Mouse (Mus musculus): Measurements from ENCODE around the gene Cphx2. TPM values are rescaled to one million over a fixed set of nuclear protein-coding genes. Genes with fewer than 3 reads are reported as not detected.
"Not testable (repeated sequence)": the region's sequence is repeated elsewhere in the genome, so short reads cannot be mapped to it uniquely, and the experiment has no call there.

Cphx2 gene
- polyA plus RNA-seq, 1 experiment from 2014 or later = not detected

- not testable (repeated sequence) for ATAC-seq (replicated peaks; ENCODE audit: insufficient number of reproducible peaks, low FRiP score, low TSS enrichment, low read depth); H3K27ac ChIP-seq (replicated peaks; ENCODE audit: low read depth, low read length); H3K27me3 ChIP-seq (ENCODE audit: control insufficient read depth, insufficient read depth, low read length); H3K4me1 ChIP-seq (ENCODE audit: control insufficient read depth, insufficient read depth, low read length); H3K4me2 ChIP-seq (ENCODE audit: low read depth, low read length); H3K36me3 ChIP-seq (replicated peaks; ENCODE audit: control insufficient read depth, insufficient read depth, low read depth, low read length); H3K9ac ChIP-seq (replicated peaks; ENCODE audit: low read length); DNase-seq (ENCODE audit: low spot score); H3K4me3 ChIP-seq (ENCODE audit: low read depth, low read length); H3K9me3 ChIP-seq (replicated peaks; ENCODE audit: control insufficient read depth, low read length)
- WGBS = no CpG with 5 or more reads among the region's 7 CpGs
Observed at GRCm38 (mm10) chr14:26119095-26119494, 37.8 kb downstream of the Cphx2 start.

Other genes starting within 250 kb of the Cphx2 start
- 7.1 and 9.1 TPM in 2 replicates for gene Anxa11, start 239.4 kb upstream of the Cphx2 start, polyA plus RNA-seq (2014; fragmentation: Nextera tagmentation; extraction: Ambion mirVana)
- not detected in 2 replicates for gene Plac9a, start 178.4 kb upstream of the Cphx2 start, polyA plus RNA-seq (2014; fragmentation: Nextera tagmentation; extraction: Ambion mirVana)
- 3.5 and 3.6 TPM in 2 replicates for gene Tmem254a, start 153.8 kb upstream of the Cphx2 start, polyA plus RNA-seq (2014; fragmentation: Nextera tagmentation; extraction: Ambion mirVana)
- 0.46 TPM in 1 of 2 replicates, not detected in the other for gene Cphx1, start 143.2 kb upstream of the Cphx2 start, polyA plus RNA-seq (2014; fragmentation: Nextera tagmentation; extraction: Ambion mirVana)
- gene Duxbl1, start 102.9 kb upstream of the Cphx2 start, polyA plus RNA-seq (2014; fragmentation: Nextera tagmentation; extraction: Ambion mirVana) = 2.3 and 3.1 TPM in 2 replicates
- 1.1 TPM in 1 of 2 replicates, not detected in the other for gene Gm9780, start 38.8 kb upstream of the Cphx2 start, polyA plus RNA-seq (2014; fragmentation: Nextera tagmentation; extraction: Ambion mirVana)
- 21.5 and 23.7 TPM in 2 replicates for gene Tmem254c, start 14.2 kb upstream of the Cphx2 start, polyA plus RNA-seq (2014; fragmentation: Nextera tagmentation; extraction: Ambion mirVana)
- gene Cphx3, start 781 bp downstream of the Cphx2 start, polyA plus RNA-seq (2014; fragmentation: Nextera tagmentation; extraction: Ambion mirVana) = not detected in 2 replicates
- gene Duxbl2, start 36.8 kb downstream of the Cphx2 start, polyA plus RNA-seq (2014; fragmentation: Nextera tagmentation; extraction: Ambion mirVana) = not detected in 2 replicates
- 0.53 and 0.83 TPM in 2 replicates for gene Plac9b, start 101.0 kb downstream of the Cphx2 start, polyA plus RNA-seq (2014; fragmentation: Nextera tagmentation; extraction: Ambion mirVana)
- gene Tmem254b, start 125.5 kb downstream of the Cphx2 start, polyA plus RNA-seq (2014; fragmentation: Nextera tagmentation; extraction: Ambion mirVana) = 20.5 and 28.0 TPM in 2 replicates
- 3.2 and 4.0 TPM in 2 replicates for gene Duxbl3, start 176.4 kb downstream of the Cphx2 start, polyA plus RNA-seq (2014; fragmentation: Nextera tagmentation; extraction: Ambion mirVana)